Mouse (Mus musculus): ENCODE results near the gene Cyb561. TPM values are rescaled to one million over a fixed set of nuclear protein-coding genes. Genes with fewer than 3 reads are reported as not detected.

Gene Cyb561
- total and polyA plus RNA-seq, 2 experiments, result 3.2 to 3.7 TPM

DNA sequence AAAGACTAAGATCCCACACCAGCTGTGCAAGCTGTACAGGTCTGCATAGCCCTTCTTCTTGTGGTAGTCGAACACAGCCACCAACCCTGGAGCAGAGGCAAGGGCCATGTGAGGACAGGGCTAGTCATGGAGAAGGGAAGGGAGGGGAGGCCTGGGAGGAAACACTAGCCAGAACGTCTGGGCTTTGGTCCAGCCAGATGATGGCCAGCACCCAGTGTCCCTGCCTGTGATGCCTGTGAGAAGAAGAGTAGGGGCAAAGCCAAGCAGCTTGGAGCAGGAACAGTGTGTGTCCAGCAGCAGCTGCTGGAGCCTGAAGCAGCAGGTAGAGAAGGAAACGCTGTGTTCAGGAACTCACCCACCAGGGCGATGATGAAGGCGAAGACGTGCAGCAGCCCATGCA, 16.9 kb downstream of the Cyb561 start:
- Histone ChIP-seq H3K36me3 (ENCODE audit: control insufficient read depth, insufficient read depth, low read length) (no peaks in the 10 kb centered on the region), H3K4me1 (ENCODE audit: control insufficient read depth, insufficient read depth, low read length) (no peaks in the 10 kb centered on the region), H3K79me2 (ENCODE audit: control insufficient read depth, insufficient read depth, low read length) (no peaks in the 10 kb centered on the region), H3K27ac (replicated peaks; ENCODE audit: insufficient read depth, low read depth, low read length) (no peak overlapping the region), H3K27me3 (ENCODE audit: control insufficient read depth, insufficient read depth, low read length) (no peaks in the 10 kb centered on the region), H3K9ac (ENCODE audit: low read depth, low read length) (no peak overlapping the region), H3K4me3 (ENCODE audit: insufficient read depth, low read depth, low read length) (no peak overlapping the region)
- TF ChIP-seq POLR2A (IDR thresholded peaks at IDR 0.05; ENCODE audit: extremely low read depth, insufficient read depth, low read length) (no peak), CTCF (IDR thresholded peaks at IDR 0.05; ENCODE audit: low read depth, low read length) (no peak)
- 77% methylated on average over 6 of the region's 6 CpGs for WGBS
- DNase-seq (ENCODE audit: extremely low read depth, low read depth, low spot score), result no peak

DNA sequence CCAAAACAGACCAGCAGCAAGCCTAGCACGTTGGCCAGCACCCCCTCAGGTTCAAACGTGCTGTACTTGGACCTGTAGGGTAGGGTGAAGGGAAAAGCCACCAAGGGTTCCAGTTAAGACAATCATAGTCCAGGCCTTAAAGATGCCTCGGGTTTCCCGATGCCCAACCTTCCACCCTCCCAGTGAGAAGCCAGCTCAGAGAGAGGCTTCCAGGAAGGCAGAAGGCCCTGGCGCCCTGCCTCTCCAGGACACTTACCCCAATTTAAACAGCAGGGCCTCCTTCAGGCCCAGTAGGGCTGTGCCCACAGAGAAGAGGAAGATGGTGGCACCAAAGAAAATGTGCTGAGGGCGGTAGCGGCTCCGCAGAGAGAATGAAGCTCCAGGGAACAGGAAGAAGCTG, 17.6 kb downstream of the Cyb561 start:
- no peak for DNase-seq (ENCODE audit: extremely low read depth, low read depth, low spot score)
- H3K9ac ChIP-seq (ENCODE audit: low read depth, low read length), result no peak overlapping the region
- H3K27ac ChIP-seq (replicated peaks; ENCODE audit: insufficient read depth, low read depth, low read length), result no peak overlapping the region
- TF ChIP-seq POLR2A (IDR thresholded peaks at IDR 0.05; ENCODE audit: extremely low read depth, insufficient read depth, low read length) (no peak), CTCF (IDR thresholded peaks at IDR 0.05; ENCODE audit: low read depth, low read length) (no peak)
- no peak overlapping the region for H3K4me3 ChIP-seq (ENCODE audit: insufficient read depth, low read depth, low read length)
- H3K36me3 ChIP-seq (ENCODE audit: control insufficient read depth, insufficient read depth, low read length), result no peaks in the 10 kb centered on the region
- no peaks in the 10 kb centered on the region for H3K4me1 ChIP-seq (ENCODE audit: control insufficient read depth, insufficient read depth, low read length)
- H3K79me2 ChIP-seq (ENCODE audit: control insufficient read depth, insufficient read depth, low read length), result no peaks in the 10 kb centered on the region
- H3K27me3 ChIP-seq (ENCODE audit: control insufficient read depth, insufficient read depth, low read length), result no peaks in the 10 kb centered on the region
- 89% methylated on average over 8 of the region's 8 CpGs for WGBS

DNA sequence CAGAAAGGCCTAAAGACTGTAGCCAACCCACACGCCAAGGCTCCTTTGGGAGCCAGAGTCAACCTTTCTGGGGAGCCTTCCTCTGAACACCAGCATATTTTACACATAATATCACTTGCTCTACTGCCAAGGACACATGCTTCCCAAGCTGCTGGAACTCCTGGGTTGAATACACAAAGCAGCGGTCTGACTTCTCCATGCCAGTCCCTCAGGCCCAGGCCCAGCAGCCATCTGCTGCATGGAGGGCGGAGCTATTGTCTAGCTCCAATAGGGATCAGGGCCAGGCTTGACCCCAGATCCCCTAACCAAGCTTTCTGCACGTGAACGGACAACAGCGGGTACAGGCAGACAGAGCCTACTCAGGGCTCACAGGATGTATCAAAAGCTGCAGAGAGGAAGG, 18.3 kb downstream of the Cyb561 start:
- TF ChIP-seq POLR2A (IDR thresholded peaks at IDR 0.05; ENCODE audit: extremely low read depth, insufficient read depth, low read length), result no peak
- no peak for TF ChIP-seq CTCF (IDR thresholded peaks at IDR 0.05; ENCODE audit: low read depth, low read length)
- Histone ChIP-seq H3K27me3 (ENCODE audit: control insufficient read depth, insufficient read depth, low read length) (no peaks in the 10 kb centered on the region), H3K4me3 (ENCODE audit: insufficient read depth, low read depth, low read length) (no peak overlapping the region), H3K27ac (replicated peaks; ENCODE audit: insufficient read depth, low read depth, low read length) (no peak overlapping the region), H3K4me1 (ENCODE audit: control insufficient read depth, insufficient read depth, low read length) (no peaks in the 10 kb centered on the region), H3K9ac (ENCODE audit: low read depth, low read length) (no peak overlapping the region), H3K36me3 (ENCODE audit: control insufficient read depth, insufficient read depth, low read length) (no peaks in the 10 kb centered on the region), H3K79me2 (ENCODE audit: control insufficient read depth, insufficient read depth, low read length) (no peaks in the 10 kb centered on the region)
- 86% methylated on average over 6 of the region's 6 CpGs for WGBS
- DNase-seq (ENCODE audit: extremely low read depth, low read depth, low spot score), result no peak

DNA sequence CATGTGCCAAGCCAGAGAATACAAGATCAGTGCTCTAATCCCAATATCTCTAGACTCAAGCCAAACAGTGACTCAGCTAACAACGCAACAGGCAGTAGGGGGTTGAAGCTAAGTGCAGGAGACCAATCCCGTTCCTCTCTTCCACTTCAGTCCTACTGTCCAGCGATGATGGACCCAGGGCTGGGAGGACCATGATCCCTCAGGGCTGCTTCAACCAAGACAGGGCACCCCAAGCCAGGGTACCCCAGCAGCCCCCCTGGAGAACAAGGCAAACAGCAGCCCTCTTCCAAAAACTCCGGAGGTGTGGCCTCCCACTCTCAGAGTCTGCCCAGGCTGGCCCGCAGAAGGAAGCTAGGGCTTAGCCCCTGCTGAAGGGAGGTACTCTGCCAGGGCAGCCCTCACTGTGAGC, 18.8 kb downstream of the Cyb561 start:
- no peak overlapping the region for H3K4me3 ChIP-seq (ENCODE audit: insufficient read depth, low read depth, low read length)
- 63% methylated on average over 5 of the region's 5 CpGs for WGBS
- no peak overlapping the region for H3K27ac ChIP-seq (replicated peaks; ENCODE audit: insufficient read depth, low read depth, low read length)

DNA sequence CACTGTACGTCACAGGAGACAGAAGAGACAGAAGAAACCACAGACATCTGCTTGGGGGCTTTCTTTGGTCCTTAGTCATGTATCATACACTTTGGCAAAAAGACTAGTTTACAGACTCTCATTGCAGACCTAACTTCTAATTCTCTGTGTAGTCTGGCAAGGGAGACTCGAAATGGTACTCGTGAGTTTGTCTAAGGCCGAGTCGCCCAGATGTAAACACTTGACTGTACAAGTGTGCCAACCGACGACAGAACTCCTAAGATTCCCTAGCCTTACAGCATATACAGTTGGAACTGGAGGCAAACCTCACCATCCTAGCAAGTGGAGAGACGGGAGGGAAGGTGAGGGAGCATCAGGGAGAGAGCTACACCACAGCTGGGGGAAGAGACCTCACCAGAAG, 19.4 kb downstream of the Cyb561 start:
- 89% methylated on average over 8 of the region's 8 CpGs for WGBS
- no peak for DNase-seq (ENCODE audit: extremely low read depth, low read depth, low spot score)

More for the DNA sequence above, 18.8 kb downstream of the Cyb561 start:
- Histone ChIP-seq H3K79me2 (ENCODE audit: control insufficient read depth, insufficient read depth, low read length) (no peaks in the 10 kb centered on the region), H3K27me3 (ENCODE audit: control insufficient read depth, insufficient read depth, low read length) (no peaks in the 10 kb centered on the region), H3K36me3 (ENCODE audit: control insufficient read depth, insufficient read depth, low read length) (no peaks in the 10 kb centered on the region), H3K4me1 (ENCODE audit: control insufficient read depth, insufficient read depth, low read length) (no peaks in the 10 kb centered on the region), H3K9ac (ENCODE audit: low read depth, low read length) (no peak overlapping the region)
- TF ChIP-seq POLR2A (IDR thresholded peaks at IDR 0.05; ENCODE audit: extremely low read depth, insufficient read depth, low read length) (no peak), CTCF (IDR thresholded peaks at IDR 0.05; ENCODE audit: low read depth, low read length) (no peak)
- DNase-seq (ENCODE audit: extremely low read depth, low read depth, low spot score), result no peak

DNA sequence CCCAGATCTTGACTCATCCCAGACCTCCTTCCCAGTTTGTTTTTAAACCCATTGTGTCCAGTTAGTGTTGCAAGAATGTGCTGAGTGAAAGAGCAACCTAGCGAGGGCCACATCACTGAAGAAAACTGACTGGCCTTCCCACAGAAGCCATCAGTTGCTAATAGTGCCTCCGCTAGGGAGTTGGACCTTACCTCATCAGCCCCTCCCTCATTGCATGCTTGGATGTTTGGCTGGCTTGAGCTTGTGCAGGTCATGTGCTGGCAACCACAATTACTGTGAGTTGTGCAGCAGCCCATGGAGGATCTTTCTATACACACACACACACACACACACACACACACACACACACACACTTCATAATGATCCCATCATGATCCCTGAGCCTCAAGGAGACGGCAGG, 21.8 kb downstream of the Cyb561 start:
- H3K9ac ChIP-seq (ENCODE audit: low read depth, low read length), result no peak overlapping the region
- no peaks in the 10 kb centered on the region for H3K36me3 ChIP-seq (ENCODE audit: control insufficient read depth, insufficient read depth, low read length)
- no peaks in the 10 kb centered on the region for H3K4me1 ChIP-seq (ENCODE audit: control insufficient read depth, insufficient read depth, low read length)
- H3K27me3 ChIP-seq (ENCODE audit: control insufficient read depth, insufficient read depth, low read length), result no peaks in the 10 kb centered on the region
- TF ChIP-seq POLR2A (IDR thresholded peaks at IDR 0.05; ENCODE audit: extremely low read depth, insufficient read depth, low read length) (no peak), CTCF (IDR thresholded peaks at IDR 0.05; ENCODE audit: low read depth, low read length) (no peak)
- no peak overlapping the region for H3K27ac ChIP-seq (replicated peaks; ENCODE audit: insufficient read depth, low read depth, low read length)
- DNase-seq (ENCODE audit: extremely low read depth, low read depth, low spot score), result no peak
- H3K4me3 ChIP-seq (ENCODE audit: insufficient read depth, low read depth, low read length), result no peak overlapping the region
- H3K79me2 ChIP-seq (ENCODE audit: control insufficient read depth, insufficient read depth, low read length), result no peaks in the 10 kb centered on the region
- WGBS, result 92% methylated on average over 3 of the region's 3 CpGs

More for the DNA sequence above, 19.4 kb downstream of the Cyb561 start:
- H3K27me3 ChIP-seq (ENCODE audit: control insufficient read depth, insufficient read depth, low read length), result no peaks in the 10 kb centered on the region
- no peaks in the 10 kb centered on the region for H3K36me3 ChIP-seq (ENCODE audit: control insufficient read depth, insufficient read depth, low read length)
- TF ChIP-seq POLR2A (IDR thresholded peaks at IDR 0.05; ENCODE audit: extremely low read depth, insufficient read depth, low read length) (no peak), CTCF (IDR thresholded peaks at IDR 0.05; ENCODE audit: low read depth, low read length) (no peak)
- no peak overlapping the region for H3K9ac ChIP-seq (ENCODE audit: low read depth, low read length)
- H3K27ac ChIP-seq (replicated peaks; ENCODE audit: insufficient read depth, low read depth, low read length), result no peak overlapping the region
- H3K4me3 ChIP-seq (ENCODE audit: insufficient read depth, low read depth, low read length), result no peak overlapping the region
- no peaks in the 10 kb centered on the region for H3K4me1 ChIP-seq (ENCODE audit: control insufficient read depth, insufficient read depth, low read length)
- H3K79me2 ChIP-seq (ENCODE audit: control insufficient read depth, insufficient read depth, low read length), result no peaks in the 10 kb centered on the region

All from liver, adult 2 months (tissue).